Mouse (Mus musculus) kidney, adult 2 months (tissue): Measurements from ENCODE around the gene Bok. TPM values are rescaled to one million over a fixed set of nuclear protein-coding genes. Genes with fewer than 3 reads are reported as not detected.

Source experiments
- DNase-seq: peaks from one replicate; pipeline ENCODE4 v3.0.0; 2021
- H3K27ac ChIP-seq: fragments of 200-500 bp; 2 replicates; pipeline ENCODE4 v1.5.1; 2012; ENCODE audit warnings: low read depth, low read length, control low read depth, inconsistent platforms; ENCODE audit not compliant: insufficient read depth
- H3K27me3 ChIP-seq: fragments of 200-500 bp; replicated peaks from 2 replicates; pipeline ENCODE4 v1.6.1; 2012; ENCODE audit warnings: mild to moderate bottlenecking, moderate library complexity, low read length, inconsistent platforms; ENCODE audit not compliant: control insufficient read depth, insufficient read depth
- H3K36me3 ChIP-seq: fragments of 200-500 bp; 2 replicates; pipeline ENCODE4 v1.6.1; 2012; ENCODE audit warnings: mild to moderate bottlenecking, moderate library complexity, low read length, inconsistent platforms; ENCODE audit not compliant: control insufficient read depth, insufficient read depth
- H3K4me1 ChIP-seq: fragments of 200-500 bp; 2 replicates; pipeline ENCODE4 v1.6.1; 2011; ENCODE audit warnings: low read length; ENCODE audit not compliant: control insufficient read depth, insufficient read depth
- H3K4me3 ChIP-seq: fragments of 200-500 bp; 2 replicates; pipeline ENCODE4 v1.5.1; 2011; ENCODE audit warnings: mild to moderate bottlenecking, low read depth, low read length, control low read depth; ENCODE audit not compliant: insufficient read depth
- CTCF ChIP-seq: fragments of 200-500 bp; conservative IDR thresholded peaks from 2 replicates; pipeline ENCODE4 v1.5.1; 2011; ENCODE audit warnings: low read depth, mild to moderate bottlenecking, control low read depth, low read length, moderate library complexity, mixed read lengths; ENCODE audit not compliant: insufficient read depth, insufficient read length
- POLR2A ChIP-seq: fragments of 200-500 bp; IDR thresholded peaks from one replicate; pipeline ENCODE4 v1.6.1; 2011; ENCODE audit warnings: low read depth, low read length, control low read depth
- WGBS: fragments of 180-500 bp; shearing (Covaris S2); methylation state at CpG from one replicate; pipeline ENCODE4 v1.1.7; 2018; 5-methylcytosine and 5-hydroxymethylcytosine counted together
- polyA plus RNA-seq: library from polyadenylated mRNA; depleted of rRNA; stranded (reverse); fragments of >200 nt; gene quantifications from 2 replicates; pipeline ENCODE4 v1.2.3, GENCODE M21; 2012

Bok gene
- polyA plus RNA-seq, 1 experiment = 55.9 TPM

- Histone ChIP-seq H3K4me1 (peaks cover 6% of the 10 kb centered on the region; the same call in 1 of the 2 replicates), H3K4me3 (no peak overlapping the region), H3K36me3 (0 out of 2 replicates have a peak, but pooled peaks cover 1% of the 10 kb centered on the region), H3K27ac (no peak overlapping the region), H3K27me3 (no peaks in the 10 kb centered on the region)
- TF ChIP-seq CTCF (no peak), POLR2A (no peak)
- DNase-seq = no peak
- WGBS = 67% methylated on average over 3 of the region's 3 CpGs
These were observed 40.7 kb downstream of the Bok start for GRCm38 (mm10) chr1:93726116-93726515.

- DNase-seq = peak; percentile 73
- WGBS = 59% methylated on average over 3 of the region's 3 CpGs
These were observed 41.5 kb downstream of the Bok start for GRCm38 (mm10) chr1:93726974-93727373.

GRCm38 (mm10) chr1:93731103-93731502 lies 45.6 kb downstream of the Bok start:
- H3K4me1 ChIP-seq = peaks cover 9% of the 10 kb centered on the region; the same call in 1 of the 2 replicates
- H3K27me3 ChIP-seq = no peaks in the 10 kb centered on the region
- TF ChIP-seq CTCF (no peak), POLR2A (no peak)
- no peak for DNase-seq
- peak overlapping the region; percentile 30 for H3K27ac ChIP-seq
- no peaks in the 10 kb centered on the region for H3K36me3 ChIP-seq
- 76% methylated on average over 5 of the region's 5 CpGs for WGBS
- H3K4me3 ChIP-seq = peak overlapping the region; percentile 36

More at GRCm38 (mm10) chr1:93726974-93727373, 41.5 kb downstream of the Bok start:
- Histone ChIP-seq H3K27me3 (no peaks in the 10 kb centered on the region), H3K36me3 (0 out of 2 replicates have a peak, but pooled peaks cover 1% of the 10 kb centered on the region), H3K4me1 (peaks cover 7% of the 10 kb centered on the region; the same call in 1 of the 2 replicates), H3K4me3 (no peak overlapping the region), H3K27ac (no peak overlapping the region)
- no peak for TF ChIP-seq POLR2A
- TF ChIP-seq CTCF = peak; percentile 98

GRCm38 (mm10) chr1:93731880-93732281 lies 46.4 kb downstream of the Bok start:
- 27% methylated on average over 3 of the region's 3 CpGs for WGBS
- Histone ChIP-seq H3K27me3 (no peaks in the 10 kb centered on the region), H3K27ac (no peak overlapping the region), H3K4me1 (peaks cover 9% of the 10 kb centered on the region; the same call in 1 of the 2 replicates), H3K4me3 (no peak overlapping the region), H3K36me3 (no peaks in the 10 kb centered on the region)
- TF ChIP-seq POLR2A = no peak
- TF ChIP-seq CTCF = no peak
- peak; percentile 72 for DNase-seq

- Histone ChIP-seq H3K27me3 (no peaks in the 10 kb centered on the region), H3K4me3 (no peak overlapping the region), H3K36me3 (no peaks in the 10 kb centered on the region), H3K27ac (no peak overlapping the region), H3K4me1 (peaks cover 5% of the 10 kb centered on the region; the same call in 1 of the 2 replicates)
- WGBS = 87% methylated on average over 3 of the region's 3 CpGs
- no peak for TF ChIP-seq POLR2A
- no peak for DNase-seq
These were observed 50.4 kb downstream of the Bok start for GRCm38 (mm10) chr1:93735859-93736258.

- no peaks in the 10 kb centered on the region for H3K4me1 ChIP-seq
- no peak overlapping the region for H3K27ac ChIP-seq
- 95% methylated on average over 5 of the region's 5 CpGs for WGBS
- H3K27me3 ChIP-seq = no peaks in the 10 kb centered on the region
- DNase-seq = no peak
- no peak overlapping the region for H3K4me3 ChIP-seq
- no peaks in the 10 kb centered on the region for H3K36me3 ChIP-seq
- TF ChIP-seq POLR2A = no peak
- no peak for TF ChIP-seq CTCF
These were observed 52.3 kb downstream of the Bok start for GRCm38 (mm10) chr1:93737711-93738110.

- no peaks in the 10 kb centered on the region for H3K27me3 ChIP-seq
- no peak for DNase-seq
- H3K36me3 ChIP-seq = no peaks in the 10 kb centered on the region; the same call in 1 of the 2 replicates
- H3K4me1 ChIP-seq = no peaks in the 10 kb centered on the region
- WGBS = 88% methylated on average over 2 of the region's 2 CpGs
- no peak overlapping the region for H3K27ac ChIP-seq
- TF ChIP-seq POLR2A (no peak), CTCF (no peak)
- H3K4me3 ChIP-seq = no peak overlapping the region
These were observed 55.2 kb downstream of the Bok start for GRCm38 (mm10) chr1:93740671-93741070.
